Comparison of ENCODE assay signal across 9 mouse cellular contexts in the genomic region with DNA sequence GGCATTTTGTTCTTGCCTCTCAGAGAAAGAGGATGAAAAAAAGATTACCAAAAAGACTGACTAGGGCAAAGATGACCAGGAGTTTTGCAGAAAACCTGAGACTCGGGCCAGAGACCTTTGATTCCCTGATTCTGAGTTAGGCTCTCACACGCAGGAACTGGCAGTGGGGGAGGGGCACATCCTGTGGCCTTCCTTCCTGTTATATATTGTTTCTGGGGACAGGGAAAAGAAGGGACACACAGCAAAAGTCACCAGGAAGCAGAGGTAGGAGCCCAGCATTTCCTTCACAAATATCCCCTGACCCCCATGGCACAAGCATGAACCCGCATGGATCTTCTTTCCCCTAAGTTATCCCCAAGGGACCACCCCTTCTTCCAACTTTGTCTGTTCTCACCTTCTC. TPM values are rescaled to one million over a fixed set of nuclear protein-coding genes. Genes with fewer than 3 reads are reported as not detected.
DNase-seq lines count a peak whose midpoint lies in the region; ATAC-seq lines count a peak whose summit lies in the region.
"Had no signal": no experiment of that assay in that cellular context is flagged by ENCODE, and none has a peak within 500 bp of the region (broad histone marks: within the 10 kb centered on the region; RNA-seq: fewer than 3 reads in every experiment).

No protein-coding gene starts in this region.

- H3K4me1 ChIP-seq in heart, embryonic 12.5 days (replicated peaks): peaks cover 8% of the 10 kb centered on the region; the same call in 1 of the 2 replicates
- peaks cover 21% of the 10 kb centered on the region for H3K4me1 ChIP-seq in limb, embryonic 10.5 days

- 42% methylated on average over 3 of the region's 3 CpGs for WGBS in heart, embryonic 12.5 days
- 66% methylated on average over 3 of the region's 3 CpGs for WGBS in limb, embryonic 10.5 days

- DNase-seq in kidney, adult 18-20 months: peak; percentile 27
- no peak for DNase-seq in kidney, adult 11 months
- DNase-seq in limb, embryonic 10.5 days (ENCODE audit: low spot score): peak; percentile 41
- DNase-seq in lung, postnatal 4 days: peak; percentile 64 to 67
- DNase-seq in frontal cortex, postnatal 36 days (ENCODE audit: low spot score in 2 of 2): no peak
- no peak for DNase-seq in cerebellum, adult 18-20 months
- DNase-seq in spleen, postnatal 4 days (ENCODE audit: low spot score in 2 of 2): no peak

- H3K36me3 ChIP-seq in heart, embryonic 12.5 days: peaks cover 41% of the 10 kb centered on the region
- H3K36me3 ChIP-seq in limb, embryonic 10.5 days: peaks cover 35% of the 10 kb centered on the region

- ATAC-seq in heart, embryonic 12.5 days (ENCODE audit: insufficient number of reproducible peaks, low FRiP score): no peak

- no peaks in the 10 kb centered on the region for H3K9me3 ChIP-seq in heart, embryonic 12.5 days (replicated peaks)
- H3K9me3 ChIP-seq in limb, embryonic 10.5 days (replicated peaks): no peaks in the 10 kb centered on the region
- H3K9me3 ChIP-seq: limb, embryonic 13.5 days had no signal

- H3K9ac ChIP-seq in heart, embryonic 12.5 days: peak overlapping the region; percentile 47

- peak overlapping the region; percentile 69 for H3K4me3 ChIP-seq in heart, embryonic 12.5 days
- H3K4me3 ChIP-seq in limb, embryonic 10.5 days: peak overlapping the region; percentile 5; the same call in 1 of the 2 replicates
- H3K4me3 ChIP-seq: limb, embryonic 13.5 days had no signal

- H3K4me2 ChIP-seq in heart, embryonic 12.5 days: peak overlapping the region; percentile 80

- H3K27ac ChIP-seq in heart, embryonic 12.5 days (ENCODE audit: poor library complexity, severe bottlenecking): peak overlapping the region; percentile 52
- H3K27ac ChIP-seq in limb, embryonic 10.5 days: peak overlapping the region; percentile 42; the same call in 1 of the 2 replicates
- H3K27ac ChIP-seq: limb, embryonic 13.5 days had no signal

- no peaks in the 10 kb centered on the region for H3K27me3 ChIP-seq in heart, embryonic 12.5 days (replicated peaks)
- no peaks in the 10 kb centered on the region for H3K27me3 ChIP-seq in limb, embryonic 10.5 days (ENCODE audit: low read depth, poor library complexity, severe bottlenecking)
- H3K27me3 ChIP-seq: limb, embryonic 13.5 days had no signal

RNA-seq across cellular contexts. Expression of a gene that starts 2.6 kb away (rescaled TPM):
- polyA plus RNA-seq in heart, embryonic 12.5 days (2016; fragmentation: Nextera tagmentation; extraction: Ambion mirVana): 14.5 and 16.5 TPM in 2 replicates
- 11.5 and 11.9 TPM in 2 replicates for polyA plus RNA-seq in limb, embryonic 10.5 days (2016; fragmentation: Nextera tagmentation; extraction: Ambion mirVana)

RNA-seq across cellular contexts. Expression of a gene that starts 24.1 kb away (rescaled TPM):
- polyA plus RNA-seq in heart, embryonic 12.5 days (2016; fragmentation: Nextera tagmentation; extraction: Ambion mirVana): 11.9 and 13.1 TPM in 2 replicates
- polyA plus RNA-seq in limb, embryonic 10.5 days (2016; fragmentation: Nextera tagmentation; extraction: Ambion mirVana): 36.4 and 37.3 TPM in 2 replicates

Comparison
In these comparisons a context has a peak if more than half of its experiments do, and no peak if none do; other contexts are left out.
1. DNase-seq: peak in kidney, adult 18-20 months (single experiment), limb, embryonic 10.5 days (single experiment) and lung, postnatal 4 days (2 of 2); none in kidney, adult 11 months (single experiment), frontal cortex, postnatal 36 days (0 of 2), cerebellum, adult 18-20 months (0 of 2) and spleen, postnatal 4 days (0 of 2).